Mouse (Mus musculus) left cerebral cortex, postnatal 36 days (tissue): ENCODE measurements at regions not wholly inside any gene's neighbourhood (a gene's known extent, or its start where the extent isn't known, plus 50 kb on each side); places are given as distances from the start of the nearest gene placed in this dataset.

Source experiments
- DNase-seq, 2 experiments: peaks; one replicate each; pipeline ENCODE4 v3.0.0; 2021 to 2022; ENCODE audit warnings: low spot score in 2 of 2, mixed read lengths in 1 of 2
- intact Hi-C: fragments of 180-260 bp; cut with DNase I; formaldehyde crosslinking; loops from one replicate; pipeline ENCODE4 v1.15.1; 2025

GRCm38 (mm10) chr10:124945257-124945656, 444.0 kb downstream of the Slc16a7 start:
- intact Hi-C loops: no loop called here

DNA sequence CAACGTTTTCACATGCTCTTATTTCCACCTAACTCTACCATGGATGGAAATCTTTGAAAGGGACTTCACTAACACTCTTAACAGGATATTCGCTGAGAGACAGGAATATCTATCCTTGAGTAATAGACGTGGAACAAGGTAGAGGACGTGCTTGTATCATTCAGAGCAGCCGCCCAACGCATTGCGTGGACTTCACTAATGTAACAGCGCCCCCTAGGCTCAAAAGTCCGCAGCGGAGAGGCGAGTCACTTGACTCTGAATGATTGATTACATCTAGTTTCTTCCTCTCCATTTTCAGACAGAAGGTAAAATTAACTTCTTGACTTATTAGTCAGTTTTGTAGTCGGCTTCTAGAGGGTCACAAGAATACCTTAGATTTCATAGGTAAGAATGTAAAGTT, 447.1 kb downstream of the Slc16a7 start:
- DNase-seq: no peak
- intact Hi-C loops: no loop called here

More at GRCm38 (mm10) chr10:124945257-124945656, 444.0 kb downstream of the Slc16a7 start:
- DNase-seq: no peak

GRCm38 (mm10) chr10:124927218-124927617, 462.0 kb downstream of the Slc16a7 start:
- intact Hi-C loops: no loop called here
- DNase-seq: no peak

DNA sequence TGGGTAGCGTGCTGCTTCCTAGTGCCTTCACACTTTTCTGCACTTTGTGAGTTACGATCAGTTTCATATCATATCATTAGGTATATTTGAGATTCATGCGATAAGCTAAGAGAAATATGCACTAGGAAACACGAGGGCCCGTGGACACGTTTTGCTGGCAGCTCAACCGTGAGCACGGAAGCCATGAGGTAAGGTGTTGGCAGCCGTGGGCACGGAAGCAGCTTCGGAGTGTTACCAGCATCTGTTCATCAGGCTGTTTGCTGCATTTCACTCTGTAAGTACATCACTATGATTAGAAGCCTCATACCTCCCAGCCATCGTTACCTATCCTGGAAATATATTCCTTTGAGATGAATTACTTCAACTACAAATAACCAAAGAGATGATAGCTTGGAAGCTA, 489.2 kb downstream of the Slc16a7 start:
- DNase-seq: peak; percentile 13 to 15
- intact Hi-C loops: no loop called here

GRCm38 (mm10) chr10:124878525-124878924, 510.7 kb downstream of the Slc16a7 start:
- no peak for DNase-seq
- intact Hi-C loops: no loop called here

- intact Hi-C loops: no loop called here
- DNase-seq: no peak
These were observed 511.6 kb downstream of the Slc16a7 start for GRCm38 (mm10) chr10:124877706-124878105.

GRCm38 (mm10) chr10:124872211-124872610, 517.1 kb downstream of the Slc16a7 start:
- intact Hi-C loops: no loop called here
- no peak for DNase-seq

GRCm38 (mm10) chr10:124842546-124843113, 546.6 kb downstream of the Slc16a7 start:
- intact Hi-C loops: no loop called here
- DNase-seq: no peak

- intact Hi-C loops: no loop called here
- DNase-seq: no peak
These were observed 555.3 kb downstream of the Slc16a7 start for GRCm38 (mm10) chr10:124833930-124834329.

GRCm38 (mm10) chr10:124803997-124804614, 585.2 kb downstream of the Slc16a7 start:
- DNase-seq: no peak
- intact Hi-C loops: no loop called here
